Mouse (Mus musculus): ENCODE data around the gene Akap11. TPM values are rescaled to one million over a fixed set of nuclear protein-coding genes. Genes with fewer than 3 reads are reported as not detected.
A peak's percentile ranks its signal among the peaks of the same experiment; 100 is the strongest.
"Not testable (repeated sequence)": the region's sequence is repeated elsewhere in the genome, so short reads cannot be mapped to it uniquely, and the experiment has no call there.

Gene Akap11
- polyA plus RNA-seq (2016; fragmentation: Nextera tagmentation; extraction: Ambion mirVana), result 16.3 and 18.5 TPM in 2 replicates

GRCm38 (mm10) chr14:78536281-78537165 lies at the start of gene Akap11:
TSS of gene Akap11 (minus strand) at chr14:78536808.
- peak; percentile 96 for DNase-seq (ENCODE audit: low spot score)
- Histone ChIP-seq H3K9me3 (no peaks in the 10 kb centered on the region), H3K36me3 (no peaks in the 10 kb centered on the region), H3K27ac (peak within 1 kb of the TSS; percentile 98), H3K4me1 (replicated peaks) (peaks cover 23% of the 10 kb centered on the region), H3K4me3 (peak within 1 kb of the TSS; percentile 87), H3K27me3 (ENCODE audit: insufficient read depth, poor library complexity, severe bottlenecking) (no peaks in the 10 kb centered on the region)
- WGBS, result under 1% methylated on average over 82 of the region's 82 CpGs

- H3K9me3 ChIP-seq, result no peaks in the 10 kb centered on the region
- no peaks in the 10 kb centered on the region for H3K27me3 ChIP-seq (ENCODE audit: insufficient read depth, poor library complexity, severe bottlenecking)
- 86% methylated on average over 13 of the region's 13 CpGs for WGBS
- peaks cover 38% of the 10 kb centered on the region for H3K36me3 ChIP-seq
- H3K4me1 ChIP-seq (replicated peaks), result no peaks in the 10 kb centered on the region
- H3K4me3 ChIP-seq, result no peak overlapping the region
- no peak for DNase-seq (ENCODE audit: low spot score)
- no peak overlapping the region for H3K27ac ChIP-seq
These were observed 47.6 kb upstream of the Akap11 start for GRCm38 (mm10) chr14:78584222-78584621.

- Histone ChIP-seq H3K4me1 (replicated peaks) (no peaks in the 10 kb centered on the region), H3K9me3 (no peaks in the 10 kb centered on the region), H3K27ac (no peak overlapping the region), H3K27me3 (ENCODE audit: insufficient read depth, poor library complexity, severe bottlenecking) (no peaks in the 10 kb centered on the region), H3K4me3 (no peak overlapping the region), H3K36me3 (peaks cover 42% of the 10 kb centered on the region)
- no peak for DNase-seq (ENCODE audit: low spot score)
These were observed 46.6 kb upstream of the Akap11 start for GRCm38 (mm10) chr14:78583168-78583567.

GRCm38 (mm10) chr14:78575899-78576298 lies 39.3 kb upstream of the Akap11 start:
- H3K36me3 ChIP-seq, result peaks cover 23% of the 10 kb centered on the region
- DNase-seq (ENCODE audit: low spot score), result no peak
- WGBS, result 75% methylated on average over 13 of the region's 13 CpGs
- no peaks in the 10 kb centered on the region for H3K9me3 ChIP-seq
- H3K27me3 ChIP-seq (ENCODE audit: insufficient read depth, poor library complexity, severe bottlenecking), result no peaks in the 10 kb centered on the region
- H3K4me3 ChIP-seq, result no peak overlapping the region
- no peaks in the 10 kb centered on the region for H3K4me1 ChIP-seq (replicated peaks)
- H3K27ac ChIP-seq, result no peak overlapping the region

GRCm38 (mm10) chr14:78568410-78568809 lies 31.8 kb upstream of the Akap11 start:
- Histone ChIP-seq H3K27ac (no peak overlapping the region), H3K36me3 (no peaks in the 10 kb centered on the region), H3K27me3 (ENCODE audit: insufficient read depth, poor library complexity, severe bottlenecking) (no peaks in the 10 kb centered on the region), H3K4me1 (replicated peaks) (no peaks in the 10 kb centered on the region), H3K9me3 (no peaks in the 10 kb centered on the region), H3K4me3 (no peak overlapping the region)
- no peak for DNase-seq (ENCODE audit: low spot score)
- 91% methylated on average over 5 of the region's 5 CpGs for WGBS

- H3K9me3 ChIP-seq, result no peaks in the 10 kb centered on the region
- no peaks in the 10 kb centered on the region for H3K36me3 ChIP-seq
- H3K27me3 ChIP-seq (ENCODE audit: insufficient read depth, poor library complexity, severe bottlenecking), result no peaks in the 10 kb centered on the region
- WGBS, result 80% methylated on average over 4 of the region's 4 CpGs
- no peaks in the 10 kb centered on the region for H3K4me1 ChIP-seq (replicated peaks)
- H3K27ac ChIP-seq, result no peak overlapping the region
- DNase-seq (ENCODE audit: low spot score), result no peak
- no peak overlapping the region for H3K4me3 ChIP-seq
These were observed 29.8 kb upstream of the Akap11 start for GRCm38 (mm10) chr14:78566431-78566830.

- Histone ChIP-seq H3K27me3 (ENCODE audit: insufficient read depth, poor library complexity, severe bottlenecking) (no peaks in the 10 kb centered on the region), H3K9me3 (no peaks in the 10 kb centered on the region), H3K27ac (no peak overlapping the region), H3K36me3 (no peaks in the 10 kb centered on the region), H3K4me3 (no peak overlapping the region), H3K4me1 (replicated peaks) (no peaks in the 10 kb centered on the region)
- no peak for DNase-seq (ENCODE audit: low spot score)
- WGBS, result 83% methylated on average over 2 of the region's 2 CpGs
These were observed 27.7 kb upstream of the Akap11 start for GRCm38 (mm10) chr14:78564292-78564691.

- 86% methylated on average over 7 of the region's 7 CpGs for WGBS
- Histone ChIP-seq H3K4me1 (replicated peaks) (no peaks in the 10 kb centered on the region), H3K9me3 (no peaks in the 10 kb centered on the region), H3K27ac (no peak overlapping the region), H3K27me3 (ENCODE audit: insufficient read depth, poor library complexity, severe bottlenecking) (no peaks in the 10 kb centered on the region), H3K4me3 (no peak overlapping the region), H3K36me3 (no peaks in the 10 kb centered on the region)
- no peak for DNase-seq (ENCODE audit: low spot score)
These were observed 26.6 kb upstream of the Akap11 start for GRCm38 (mm10) chr14:78563211-78563610.

GRCm38 (mm10) chr14:78562121-78562520 lies 25.5 kb upstream of the Akap11 start:
- H3K36me3 ChIP-seq, result no peaks in the 10 kb centered on the region

GRCm38 (mm10) chr14:78559042-78559441 lies 22.4 kb upstream of the Akap11 start:
- WGBS, result 94% methylated on average over 8 of the region's 8 CpGs

More at GRCm38 (mm10) chr14:78562121-78562520, 25.5 kb upstream of the Akap11 start:
- Histone ChIP-seq H3K4me3 (no peak overlapping the region), H3K9me3 (no peaks in the 10 kb centered on the region), H3K4me1 (replicated peaks) (no peaks in the 10 kb centered on the region), H3K27me3 (ENCODE audit: insufficient read depth, poor library complexity, severe bottlenecking) (no peaks in the 10 kb centered on the region), H3K27ac (no peak overlapping the region)
- no peak for DNase-seq (ENCODE audit: low spot score)
- WGBS, result 84% methylated on average over 4 of the region's 4 CpGs

GRCm38 (mm10) chr14:78554830-78555229 lies 18.2 kb upstream of the Akap11 start:
- H3K27me3 ChIP-seq (ENCODE audit: insufficient read depth, poor library complexity, severe bottlenecking); H3K4me1 ChIP-seq (replicated peaks); H3K36me3 ChIP-seq; H3K27ac ChIP-seq; H3K4me3 ChIP-seq; H3K9me3 ChIP-seq; DNase-seq (ENCODE audit: low spot score): not testable (repeated sequence)
- 85% methylated on average over 3 of the region's 3 CpGs for whole genome bisulfite sequencing

More at GRCm38 (mm10) chr14:78559042-78559441, 22.4 kb upstream of the Akap11 start:
- no peak for DNase-seq (ENCODE audit: low spot score)
- Histone ChIP-seq H3K9me3 (no peaks in the 10 kb centered on the region), H3K4me3 (no peak overlapping the region), H3K4me1 (replicated peaks) (no peaks in the 10 kb centered on the region), H3K36me3 (no peaks in the 10 kb centered on the region), H3K27ac (no peak overlapping the region), H3K27me3 (ENCODE audit: insufficient read depth, poor library complexity, severe bottlenecking) (no peaks in the 10 kb centered on the region)

GRCm38 (mm10) chr14:78553661-78554060 lies 17.1 kb upstream of the Akap11 start:
- WGBS, result 92% methylated on average over 6 of the region's 6 CpGs
- H3K36me3 ChIP-seq, result no peaks in the 10 kb centered on the region

GRCm38 (mm10) chr14:78548807-78549206 lies 12.2 kb upstream of the Akap11 start:
- H3K27me3 ChIP-seq (ENCODE audit: insufficient read depth, poor library complexity, severe bottlenecking), result no peaks in the 10 kb centered on the region
- no peaks in the 10 kb centered on the region for H3K36me3 ChIP-seq
- WGBS, result 88% methylated on average over 6 of the region's 6 CpGs
- no peaks in the 10 kb centered on the region for H3K9me3 ChIP-seq
- no peak for DNase-seq (ENCODE audit: low spot score)
- no peak overlapping the region for H3K27ac ChIP-seq
- no peaks in the 10 kb centered on the region for H3K4me1 ChIP-seq (replicated peaks)
- no peak overlapping the region for H3K4me3 ChIP-seq

More at GRCm38 (mm10) chr14:78553661-78554060, 17.1 kb upstream of the Akap11 start:
- Histone ChIP-seq H3K4me1 (replicated peaks) (no peaks in the 10 kb centered on the region), H3K9me3 (no peaks in the 10 kb centered on the region), H3K27ac (no peak overlapping the region), H3K4me3 (no peak overlapping the region), H3K27me3 (ENCODE audit: insufficient read depth, poor library complexity, severe bottlenecking) (no peaks in the 10 kb centered on the region)
- DNase-seq (ENCODE audit: low spot score), result no peak

Measured in hindbrain, embryonic 10.5 days (tissue).